Mouse (Mus musculus) urinary bladder, adult 18-20 months (tissue): ENCODE measurements at regions not wholly inside any gene's neighbourhood (a gene's known extent, or its start where the extent isn't known, plus 50 kb on each side); places are given as distances from the start of the nearest gene placed in this dataset.

ENCODE experiments used
- DNase-seq, 2 experiments: peaks; one replicate each; pipeline ENCODE4 v3.0.0; 2022; ENCODE audit warnings: low spot score in 2 of 2, mixed read lengths in 2 of 2

DNA sequence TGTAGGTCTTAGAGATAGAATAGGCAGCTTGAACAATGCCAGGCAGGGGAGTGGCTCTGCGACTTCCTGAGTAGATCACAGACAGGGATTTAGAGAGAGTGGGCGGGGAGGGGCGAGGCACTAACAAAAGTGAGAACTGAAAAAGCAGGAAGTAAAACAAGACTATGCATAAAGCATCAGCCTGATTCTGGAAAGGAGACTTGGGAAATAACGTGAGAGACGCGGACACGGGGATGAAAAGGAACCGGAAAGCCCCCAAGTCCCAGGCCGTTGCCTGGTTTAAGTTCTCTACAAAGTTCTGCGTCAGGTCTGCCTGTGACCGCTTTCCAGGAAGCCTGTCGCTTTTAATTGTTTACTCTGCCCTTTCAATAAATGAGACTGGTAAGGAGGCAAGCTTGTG, 86.3 kb downstream of the D16Ertd472e start:
- DNase-seq, result peak; percentile 13 to 25

DNA sequence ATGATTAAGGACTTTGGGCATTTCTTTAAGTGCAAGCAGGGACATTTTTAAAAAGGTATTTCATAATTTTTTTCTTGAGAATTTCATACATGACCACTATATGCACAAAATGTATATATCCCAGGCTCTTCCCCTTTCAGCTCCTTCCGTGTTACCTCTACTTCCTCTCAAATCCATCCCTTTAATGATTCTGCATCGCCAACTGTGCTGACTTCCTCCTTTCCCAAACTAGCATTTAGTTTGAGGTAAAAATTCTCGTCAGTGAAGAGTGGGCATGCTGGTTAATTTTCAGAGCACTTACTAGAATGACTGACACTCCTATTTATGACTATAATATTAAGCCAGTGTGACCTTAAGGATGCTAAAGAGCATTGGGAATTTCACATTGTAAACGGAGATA, 86.9 kb downstream of the D16Ertd472e start:
- no peak for DNase-seq

DNA sequence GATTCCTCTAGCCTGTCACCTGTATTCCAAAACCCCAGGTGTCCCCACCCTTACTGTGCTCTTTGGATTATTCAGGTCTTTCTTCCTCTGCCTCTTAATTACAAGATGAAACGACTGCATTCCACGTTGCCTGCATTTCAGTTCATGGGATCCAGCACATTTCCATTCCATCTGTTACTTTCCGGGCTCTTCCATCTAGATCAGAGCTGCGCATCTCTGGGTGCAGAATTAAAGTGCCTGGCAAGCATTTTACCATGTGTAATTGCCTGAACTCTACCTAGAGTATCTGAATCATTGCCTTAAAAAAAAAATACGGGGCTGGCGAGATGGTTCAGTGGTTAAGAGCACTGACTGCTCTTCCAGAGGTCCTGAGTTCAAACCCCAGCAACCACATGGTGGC, 90.0 kb downstream of the D16Ertd472e start:
- no peak for DNase-seq

DNA sequence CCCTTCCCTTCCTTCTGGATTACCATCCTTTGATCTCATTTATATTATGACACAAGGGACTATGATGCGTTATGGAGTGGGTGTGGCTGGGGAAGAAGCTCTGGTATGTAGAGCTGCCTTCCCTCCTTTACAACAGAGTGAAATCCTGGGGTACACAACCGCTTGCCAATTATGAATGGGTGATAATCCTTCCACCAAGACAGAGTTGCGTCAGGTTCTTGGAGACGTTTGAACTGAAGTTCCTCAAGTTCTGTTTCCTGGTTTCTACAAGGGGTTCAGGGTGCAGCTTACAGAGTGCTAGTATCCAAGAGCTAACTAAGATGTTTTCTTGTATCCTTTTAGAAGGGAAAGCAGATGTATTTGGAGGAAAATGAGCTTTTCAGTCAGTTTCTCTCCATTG, 92.2 kb downstream of the D16Ertd472e start:
- DNase-seq, result no peak

DNA sequence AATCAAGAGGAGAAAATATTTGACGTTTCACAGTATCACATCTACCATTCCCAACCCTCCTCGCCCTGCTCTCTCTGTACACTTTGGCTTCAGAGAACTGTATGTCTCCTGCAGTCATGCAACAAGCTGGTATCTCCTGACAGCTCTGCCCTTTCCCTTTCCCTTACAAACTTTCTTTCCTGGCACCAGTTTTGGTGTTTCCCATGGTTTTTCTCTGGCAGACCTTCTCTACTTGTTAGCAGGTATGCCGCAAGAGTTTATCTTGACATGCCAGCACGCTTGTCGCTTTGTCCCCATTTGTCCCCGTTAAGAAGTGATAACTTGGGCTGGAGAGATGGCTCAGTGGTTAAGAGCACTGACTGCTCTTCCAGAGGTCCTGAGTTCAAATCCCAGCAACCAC, 94.9 kb downstream of the D16Ertd472e start:
- DNase-seq, result no peak

DNA sequence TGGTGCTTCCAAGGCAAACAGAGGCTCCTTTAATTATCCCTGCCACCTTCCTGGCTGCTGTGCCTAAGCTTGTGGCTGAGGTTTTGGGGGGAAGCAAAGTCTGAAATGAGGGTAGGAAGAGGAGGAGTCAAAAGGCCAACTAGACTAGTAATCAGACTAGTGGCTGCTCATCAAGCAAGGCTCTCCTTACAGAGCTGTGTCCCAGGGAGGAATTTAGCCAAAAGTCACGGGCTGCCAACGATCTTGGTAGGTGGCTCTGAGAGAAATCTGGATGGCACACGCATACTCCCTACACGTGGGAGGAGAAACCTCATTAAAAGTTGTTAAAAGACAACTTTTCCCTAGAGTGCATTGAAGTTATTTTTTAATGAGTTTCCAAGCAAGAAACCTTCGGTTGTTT, 95.4 kb downstream of the D16Ertd472e start:
- DNase-seq, result no peak

DNA sequence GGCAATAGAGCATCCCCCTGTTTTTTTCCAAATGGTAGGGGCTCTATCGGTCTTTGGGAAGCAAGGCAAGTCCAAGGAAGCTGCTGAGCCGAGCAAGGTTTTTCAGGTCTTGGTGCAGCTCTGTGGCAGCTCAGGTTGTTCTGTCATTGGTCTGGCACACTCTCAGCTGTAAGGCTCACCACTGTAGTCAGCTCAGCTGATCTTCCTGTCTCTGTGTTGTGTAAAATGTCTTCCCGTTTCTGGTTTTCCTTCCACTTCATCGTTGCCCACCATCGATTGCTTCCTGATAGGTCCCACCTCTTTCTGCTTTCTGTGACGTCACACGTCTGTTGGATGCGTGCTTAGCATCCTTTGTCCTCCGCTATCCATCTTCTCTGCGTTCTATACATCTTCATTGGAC, 96.2 kb downstream of the D16Ertd472e start:
- DNase-seq, result no peak

DNA sequence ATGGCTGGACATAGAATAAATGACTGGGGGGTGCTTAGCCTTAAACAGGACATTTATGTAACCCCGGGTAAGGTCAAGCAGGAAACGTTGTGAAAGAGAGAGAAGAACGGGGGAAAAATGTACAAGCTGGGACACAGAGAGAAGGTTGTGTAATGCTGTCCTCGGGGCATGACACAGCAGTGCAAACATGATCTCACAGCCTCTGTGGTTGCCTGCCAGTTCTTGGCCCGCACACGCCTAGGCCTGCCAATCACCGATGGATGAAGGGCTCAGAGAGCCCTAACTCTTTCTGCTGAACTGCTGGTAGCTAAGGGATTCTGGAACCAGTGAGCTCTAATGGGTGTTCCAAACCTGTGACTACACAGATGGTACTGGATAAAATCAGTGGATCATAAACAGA, 96.5 kb upstream of the Btg3 start:
- DNase-seq, result peak; percentile 38 to 78

DNA sequence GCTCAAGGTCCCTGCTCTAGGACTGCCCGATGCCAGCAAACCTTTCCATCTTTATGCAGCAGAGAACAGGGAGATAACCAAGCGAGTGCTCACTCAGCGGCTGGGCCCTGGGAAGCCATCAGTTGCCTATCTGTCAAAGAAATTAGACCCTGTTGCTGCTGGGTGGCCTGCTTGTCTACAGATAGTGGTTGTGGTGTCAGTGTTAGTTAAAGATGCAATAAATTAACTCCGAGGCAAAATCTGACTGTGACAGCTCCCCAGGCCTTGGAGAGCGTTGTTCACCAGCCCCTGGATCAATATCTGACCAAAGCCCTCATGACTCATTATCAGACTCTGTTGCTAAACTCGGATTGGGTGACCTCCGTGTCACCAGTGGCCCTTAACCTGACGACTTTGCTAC, 83.0 kb upstream of the Btg3 start:
- DNase-seq, result no peak

DNA sequence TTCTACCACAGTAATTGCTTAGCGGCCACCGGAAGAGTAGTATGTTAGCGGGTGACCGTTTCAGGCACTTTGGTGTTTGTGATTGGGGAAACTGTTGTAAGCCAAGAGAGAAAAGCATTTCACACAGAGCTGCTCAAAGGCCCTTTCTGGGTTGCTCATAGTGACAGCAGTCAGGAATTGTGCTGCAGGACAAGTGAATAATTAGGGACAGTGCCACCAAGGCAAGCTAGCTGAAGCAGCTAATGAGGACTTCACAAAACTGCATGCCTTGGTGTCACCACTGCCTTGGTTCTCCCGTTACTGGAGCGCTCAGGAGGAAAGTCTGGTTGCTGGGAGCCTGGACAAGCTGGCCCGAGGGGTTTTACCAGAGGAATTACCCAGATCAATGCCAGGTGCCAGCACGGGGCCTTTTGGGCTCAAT, 80.7 kb upstream of the Btg3 start:
- no peak for DNase-seq

DNA sequence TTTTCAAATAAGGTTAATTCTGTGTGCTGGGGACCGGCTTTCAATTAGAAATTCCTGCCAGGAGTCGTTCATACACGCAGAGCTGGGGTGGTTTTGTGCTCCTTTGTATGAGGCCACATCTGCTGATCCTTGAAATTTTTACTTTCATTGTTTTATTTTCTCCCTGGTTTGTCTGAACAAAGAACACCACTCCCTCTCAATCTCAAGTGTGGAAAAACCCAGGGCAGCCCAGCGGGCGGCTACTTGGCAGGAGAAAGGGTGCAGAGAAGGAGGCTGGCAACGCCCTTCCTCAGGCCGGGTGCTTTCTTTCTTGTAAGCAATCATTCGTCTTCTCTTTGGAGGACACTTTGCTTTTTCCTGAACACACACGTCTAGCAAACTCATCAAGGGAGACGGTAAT, 79.4 kb upstream of the Btg3 start:
- no peak for DNase-seq

DNA sequence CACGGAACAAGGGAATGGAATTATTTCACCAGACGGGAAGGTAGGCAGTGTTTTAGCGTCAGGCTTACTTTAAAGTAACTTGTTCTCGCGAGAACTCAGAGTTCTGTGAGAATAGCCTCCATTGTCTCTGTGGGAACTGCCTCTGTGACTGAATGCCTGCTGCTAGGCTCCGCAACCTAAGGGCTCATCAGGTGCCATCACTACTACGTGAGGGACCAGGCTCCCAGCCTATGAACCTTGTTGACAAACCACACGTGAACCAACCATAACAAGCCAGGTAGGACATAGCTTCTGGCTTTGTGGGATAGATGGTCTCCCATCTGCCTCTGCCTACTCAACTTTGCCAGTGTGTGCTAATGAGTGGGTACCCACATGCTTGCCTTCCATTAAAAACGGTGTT, 77.5 kb upstream of the Btg3 start:
- DNase-seq, result no peak

DNA sequence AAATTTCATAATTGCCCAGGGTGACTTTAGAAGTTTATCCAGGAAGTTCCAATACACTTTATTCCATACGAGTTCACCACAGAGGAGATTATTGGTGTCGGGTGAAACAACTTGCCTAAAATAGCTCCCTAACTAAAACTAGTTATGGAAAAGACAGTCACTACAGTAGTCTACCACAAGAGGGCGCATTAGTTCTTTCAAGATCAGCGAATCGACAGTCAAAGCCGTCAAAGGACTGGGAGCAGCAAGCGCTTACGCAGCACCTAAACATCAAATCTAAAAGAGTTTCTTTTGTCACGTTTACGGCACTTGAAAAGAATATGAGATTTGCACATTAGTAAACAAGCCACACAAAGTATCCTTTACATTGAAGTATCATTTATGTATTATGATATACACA, 75.3 kb upstream of the Btg3 start:
- DNase-seq, result no peak

DNA sequence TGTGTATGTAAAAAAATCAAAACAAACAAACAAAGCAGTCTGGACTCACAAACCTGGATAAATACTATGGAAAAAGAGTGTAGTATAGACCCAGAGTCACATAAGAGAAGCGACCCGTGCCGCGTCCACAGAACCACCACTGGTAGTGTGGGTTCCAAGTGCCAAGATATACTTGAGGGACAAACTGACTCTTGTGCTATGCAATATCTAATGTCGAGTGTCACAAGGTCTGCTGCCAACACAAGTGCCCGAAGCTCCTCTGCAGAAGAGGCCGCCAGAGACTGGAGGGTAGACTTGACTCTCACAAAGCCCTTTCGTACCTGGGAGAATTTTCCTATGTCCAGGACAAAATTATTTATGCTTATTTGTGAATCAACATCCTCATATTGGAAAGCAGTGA, 74.8 kb upstream of the Btg3 start:
- no peak for DNase-seq

DNA sequence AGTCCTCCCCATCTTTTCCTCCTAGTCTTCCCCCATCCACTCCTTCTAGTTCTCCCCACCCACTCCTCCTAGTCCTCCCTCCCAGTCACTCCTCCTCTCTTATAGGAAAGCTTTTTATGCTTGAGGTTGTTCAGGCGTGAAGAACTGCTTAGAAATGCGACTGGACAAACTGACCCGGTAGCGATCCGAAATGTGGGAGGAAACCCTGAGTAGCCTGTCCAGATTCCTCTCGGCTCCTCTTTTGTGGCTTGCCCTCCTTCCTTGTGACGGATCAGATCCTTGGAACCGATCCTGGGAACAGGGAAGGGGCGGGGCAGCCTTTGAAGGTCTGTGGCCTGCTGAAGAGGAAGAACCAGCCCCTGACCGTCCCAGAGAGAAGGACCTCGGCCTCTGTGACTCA, 74.3 kb upstream of the Btg3 start:
- no peak for DNase-seq

DNA sequence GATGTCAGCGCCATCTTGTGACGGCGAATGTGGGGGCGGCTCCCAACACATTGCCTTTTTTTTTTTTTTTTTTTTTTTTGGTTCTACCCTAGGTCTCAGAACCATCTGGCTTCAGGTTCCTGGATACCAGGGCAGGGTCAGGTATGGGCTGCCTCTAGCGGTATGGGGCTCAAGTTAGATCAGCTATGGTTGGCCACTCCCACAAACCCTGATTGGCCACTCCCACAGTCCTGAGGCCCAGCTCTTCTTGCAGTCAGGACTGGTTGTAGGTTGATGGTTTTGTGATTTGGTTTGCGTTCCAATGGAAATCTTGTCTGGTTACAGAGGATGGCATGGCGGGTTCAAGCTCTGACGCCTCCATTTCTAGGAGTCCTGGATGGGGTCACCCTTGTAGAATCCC, 72.2 kb upstream of the Btg3 start:
- DNase-seq, result no peak

DNA sequence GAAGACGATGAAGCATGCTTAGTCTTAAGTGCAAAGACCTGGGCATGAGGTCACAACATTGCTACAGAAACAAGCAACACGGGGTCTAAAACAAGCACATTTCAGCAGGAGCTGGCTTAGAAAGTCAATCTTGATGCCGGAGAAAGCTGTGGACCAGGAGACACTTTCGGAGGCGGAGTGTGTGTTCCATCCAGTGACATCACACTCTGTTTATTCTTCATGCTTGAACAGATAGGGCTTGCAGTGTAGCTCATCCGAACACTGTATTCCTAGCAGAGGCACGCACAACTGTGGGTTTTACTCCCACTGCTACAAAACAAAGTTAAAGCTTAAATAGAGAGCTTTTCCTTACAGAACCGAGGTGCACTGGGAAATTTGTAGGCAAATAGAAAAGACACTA, 66.3 kb upstream of the Btg3 start:
- DNase-seq, result no peak

DNA sequence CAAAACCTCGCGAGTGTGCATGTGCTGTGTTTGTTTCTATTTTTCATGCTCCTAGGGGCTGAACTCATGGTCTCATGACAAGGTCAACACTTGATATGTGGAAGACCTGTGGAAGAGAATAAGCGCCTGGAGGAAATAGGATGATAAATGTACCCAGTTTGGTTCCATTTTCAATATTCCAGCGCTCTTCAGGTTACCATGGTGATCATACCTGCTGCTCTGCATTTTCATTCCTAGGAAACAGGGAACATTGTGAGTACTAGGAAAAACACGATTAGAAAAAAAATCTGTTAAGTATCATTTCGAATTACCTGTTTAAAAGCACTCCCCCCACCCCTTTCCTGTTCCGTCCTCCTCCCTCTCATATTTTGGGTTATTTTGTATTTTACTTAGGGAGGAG, 65.8 kb upstream of the Btg3 start:
- no peak for DNase-seq

DNA sequence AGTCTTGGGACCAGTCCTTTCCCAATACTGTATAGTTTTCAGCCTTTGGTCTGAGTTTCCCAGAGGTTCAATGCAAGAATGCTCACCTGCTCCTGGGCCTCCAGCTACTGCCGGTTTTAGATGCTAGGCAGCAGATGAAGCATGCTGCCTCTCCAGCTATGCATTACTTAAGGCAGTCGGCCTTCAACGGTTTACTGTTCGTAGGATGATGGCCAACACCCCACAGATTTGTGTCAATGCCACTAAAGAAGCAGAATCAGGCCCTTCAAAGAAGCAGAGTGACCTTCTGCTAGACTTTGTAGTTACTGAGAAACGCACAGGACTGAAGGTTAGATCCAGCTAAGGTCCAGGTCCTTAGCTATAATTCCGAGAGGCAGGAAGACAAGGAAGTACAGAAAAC, 65.0 kb upstream of the Btg3 start:
- no peak for DNase-seq

DNA sequence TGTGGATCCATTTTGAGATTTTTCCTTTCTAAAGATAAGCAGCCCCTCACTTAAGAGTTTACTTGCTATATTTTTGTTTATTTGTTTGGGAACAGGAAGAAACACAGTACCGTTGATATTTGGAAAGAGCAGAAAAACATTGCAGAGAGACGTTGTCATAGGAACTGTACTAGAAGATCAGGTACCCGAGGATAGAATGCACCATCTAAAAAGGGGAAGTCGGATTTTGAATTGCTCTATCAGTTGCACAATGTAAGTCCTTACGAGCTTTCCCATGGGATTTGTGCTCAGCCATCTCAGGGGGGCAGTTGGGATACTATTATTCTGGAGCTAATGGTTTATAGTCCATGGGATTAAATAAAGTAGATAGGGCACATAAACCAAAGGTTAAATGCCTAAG, 58.7 kb upstream of the Btg3 start:
- no peak for DNase-seq

DNA sequence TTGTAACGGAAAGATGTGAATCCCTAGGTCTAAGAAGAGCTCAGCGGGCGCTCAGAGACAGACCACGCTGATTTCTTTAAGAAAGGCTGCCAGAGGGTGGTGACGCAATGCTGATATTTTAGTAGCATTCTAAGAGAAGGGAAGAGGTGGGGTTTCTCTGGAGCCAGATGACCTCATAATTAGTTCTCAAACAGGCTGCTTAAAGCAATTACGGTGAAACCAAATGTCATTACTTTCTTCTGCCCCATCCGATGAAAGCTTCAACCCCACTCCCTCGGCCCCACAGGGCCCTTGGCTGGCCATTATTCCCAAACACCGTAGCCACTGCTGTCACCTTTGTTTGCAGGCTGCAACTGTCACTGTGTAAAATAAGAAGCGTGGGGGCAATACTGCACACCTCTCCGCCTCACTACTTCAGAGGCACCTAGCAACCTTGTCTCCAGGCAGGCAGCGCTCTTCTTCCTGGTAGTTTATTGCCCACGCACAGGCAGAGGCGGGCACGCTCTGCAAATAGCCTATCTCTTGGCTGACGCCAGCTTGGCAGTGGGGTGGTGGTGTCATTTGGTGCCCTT, 50.6 kb upstream of the Btg3 start:
- DNase-seq, result peak in 1 of 2 experiments; percentile 18
